Mouse (Mus musculus) heart, embryonic 14.5 days (tissue): ENCODE results near the gene Dtl. TPM values are rescaled to one million over a fixed set of nuclear protein-coding genes. Genes with fewer than 3 reads are reported as not detected.
"Not testable (repeated sequence)": the region's sequence is repeated elsewhere in the genome, so short reads cannot be mapped to it uniquely, and the experiment has no call there.

ENCODE experiments used
- ATAC-seq: fragments of 200-750 bp; cut with Nextera tagmentation; 2 replicates; pipeline ENCODE4 v1.8.0; 2017; ENCODE audit warnings: low read depth, moderate TSS enrichment; ENCODE audit not compliant: insufficient number of reproducible peaks, insufficient read depth, low FRiP score
- H3K27ac ChIP-seq, 2 experiments: fragments of 200-500 bp in 1 of 2; fragments of 300-500 bp in 1 of 2; sonication (generic) in 1 of 2; replicated peaks in 1 of 2; 2 replicates each; pipeline ENCODE4 v1.5.1; 2012 to 2014; ENCODE audit warnings: low read depth in 2 of 2, low read length in 2 of 2, control low read depth in 1 of 2, mild to moderate bottlenecking in 1 of 2, mixed read lengths in 1 of 2; ENCODE audit not compliant: control insufficient read depth in 1 of 2, insufficient read depth in 1 of 2
- H3K27me3 ChIP-seq: fragments of 300-500 bp; sonication (generic); 2 replicates; pipeline ENCODE4 v1.6.1; 2014; ENCODE audit warnings: mild to moderate bottlenecking, low read length, control low read depth; ENCODE audit not compliant: control insufficient read depth, insufficient read depth
- H3K36me3 ChIP-seq: fragments of 300-500 bp; sonication (generic); 2 replicates; pipeline ENCODE4 v1.6.1; 2014; ENCODE audit warnings: mild to moderate bottlenecking, control low read depth, low read length, mixed read lengths; ENCODE audit not compliant: control insufficient read depth, insufficient read depth
- H3K4me1 ChIP-seq, 2 experiments: fragments of 200-500 bp in 1 of 2; fragments of 300-500 bp in 1 of 2; sonication (generic) in 1 of 2; 2 replicates each; pipeline ENCODE4 v1.6.1; 2012 to 2014; ENCODE audit warnings: low read length in 2 of 2, control low read depth in 1 of 2, mixed read lengths in 1 of 2; ENCODE audit not compliant: control insufficient read depth in 2 of 2, insufficient read depth in 2 of 2
- H3K4me2 ChIP-seq: fragments of 300-500 bp; sonication (generic); 2 replicates; pipeline ENCODE4 v1.6.1; 2014; ENCODE audit warnings: mild to moderate bottlenecking, low read length
- H3K4me3 ChIP-seq, 2 experiments: fragments of 200-500 bp in 1 of 2; fragments of 300-500 bp in 1 of 2; sonication (generic) in 1 of 2; 2 replicates each; pipeline ENCODE4 v1.5.1; 2012 to 2014; ENCODE audit warnings: low read length in 2 of 2, mild to moderate bottlenecking in 2 of 2, control low read depth in 1 of 2, low read depth in 1 of 2, moderate library complexity in 1 of 2; ENCODE audit not compliant: control insufficient read depth in 1 of 2, insufficient read depth in 1 of 2
- H3K9ac ChIP-seq: fragments of 300-500 bp; sonication (generic); 2 replicates; pipeline ENCODE4 v1.6.1; 2014; ENCODE audit warnings: mild to moderate bottlenecking, low read length
- H3K9me3 ChIP-seq: fragments of 300-500 bp; sonication (generic); 2 replicates; pipeline ENCODE4 v1.6.1; 2016; ENCODE audit warnings: low read length, control low read depth; ENCODE audit not compliant: control insufficient read depth
- WGBS: fragments of 180-500 bp; shearing (Covaris S2); extraction: QIAGEN DNeasy Blood & Tissue Kit; methylation state at CpG from one replicate; pipeline ENCODE4 v1.1.7; 2014; 5-methylcytosine and 5-hydroxymethylcytosine counted together
- polyA plus RNA-seq: library from polyadenylated mRNA; unstranded; fragments of >200 nt; fragmentation: Nextera tagmentation; extraction: Ambion mirVana; gene quantifications from 2 replicates; pipeline ENCODE4 v1.2.1, GENCODE M21; 2014

Dtl gene
- polyA plus RNA-seq, 1 experiment from 2014 or later = 27.2 TPM

- 90% methylated on average over 4 of the region's 4 CpGs for WGBS
- no peak for ATAC-seq
- Histone ChIP-seq H3K9me3 (no peaks in the 10 kb centered on the region), H3K4me2 (no peak overlapping the region), H3K36me3 (no peaks in the 10 kb centered on the region), H3K4me3 (no peak overlapping the region), H3K4me1 (peaks cover 15 to 16% of the 10 kb centered on the region in 2 experiments), H3K27ac (no peak overlapping the region), H3K27me3 (no peaks in the 10 kb centered on the region), H3K9ac (no peak overlapping the region)
Observed at GRCm38 (mm10) chr1:191519329-191520066, 55.8 kb downstream of the Dtl start.

GRCm38 (mm10) chr1:191518911-191519310 lies 56.4 kb downstream of the Dtl start:
- H3K27me3 ChIP-seq = no peaks in the 10 kb centered on the region
- no peaks in the 10 kb centered on the region for H3K36me3 ChIP-seq
- H3K4me3 ChIP-seq = no peak overlapping the region
- H3K4me2 ChIP-seq = no peak overlapping the region
- H3K4me1 ChIP-seq = peaks cover 15 to 16% of the 10 kb centered on the region in 2 experiments
- H3K9ac ChIP-seq = no peak overlapping the region
- ATAC-seq = no peak
- 91% methylated on average over 4 of the region's 4 CpGs for WGBS
- H3K9me3 ChIP-seq = no peaks in the 10 kb centered on the region
- no peak overlapping the region for H3K27ac ChIP-seq

GRCm38 (mm10) chr1:191517969-191518368 lies 57.4 kb downstream of the Dtl start:
- Histone ChIP-seq H3K36me3 (no peaks in the 10 kb centered on the region), H3K4me3 (no peak overlapping the region), H3K9me3 (no peaks in the 10 kb centered on the region), H3K4me2 (no peak overlapping the region), H3K27ac (no peak overlapping the region), H3K27me3 (no peaks in the 10 kb centered on the region), H3K4me1 (peaks cover 15 to 16% of the 10 kb centered on the region in 2 experiments), H3K9ac (no peak overlapping the region)
- 71% methylated on average over 5 of the region's 5 CpGs for WGBS
- no peak for ATAC-seq

- H3K4me1 ChIP-seq = peaks cover 15 to 16% of the 10 kb centered on the region in 2 experiments
- no peak overlapping the region for H3K9ac ChIP-seq
- no peaks in the 10 kb centered on the region for H3K9me3 ChIP-seq
- WGBS = 92% methylated on average over 3 of the region's 3 CpGs
- H3K4me3 ChIP-seq = no peak overlapping the region
- no peak overlapping the region for H3K4me2 ChIP-seq
- H3K27ac ChIP-seq = no peak overlapping the region
- H3K36me3 ChIP-seq = no peaks in the 10 kb centered on the region
- H3K27me3 ChIP-seq = no peaks in the 10 kb centered on the region
- no peak for ATAC-seq
Observed at GRCm38 (mm10) chr1:191517056-191517455, 58.3 kb downstream of the Dtl start.

- H3K27me3 ChIP-seq, H3K36me3 ChIP-seq, H3K4me2 ChIP-seq, H3K27ac ChIP-seq, H3K9ac ChIP-seq, H3K4me3 ChIP-seq, H3K9me3 ChIP-seq, ATAC-seq: not testable (repeated sequence)
- H3K4me1 ChIP-seq = peaks cover 10 to 12% of the 10 kb centered on the region in 2 experiments
- 85% methylated on average over 2 of the region's 2 CpGs for WGBS
Observed at GRCm38 (mm10) chr1:191516351-191516750, 59.0 kb downstream of the Dtl start.

GRCm38 (mm10) chr1:191513195-191513594 lies 62.1 kb downstream of the Dtl start:
- Histone ChIP-seq H3K9ac (no peak overlapping the region), H3K4me3 (no peak overlapping the region), H3K4me1 (no peaks in the 10 kb centered on the region), H3K27me3 (no peaks in the 10 kb centered on the region), H3K36me3 (no peaks in the 10 kb centered on the region), H3K4me2 (no peak overlapping the region), H3K27ac (no peak overlapping the region), H3K9me3 (no peaks in the 10 kb centered on the region)
- ATAC-seq = no peak
- WGBS = 88% methylated on average over 3 of the region's 4 CpGs

- Histone ChIP-seq H3K27ac (no peak overlapping the region), H3K4me3 (no peak overlapping the region), H3K4me1 (no peaks in the 10 kb centered on the region), H3K9me3 (no peaks in the 10 kb centered on the region), H3K36me3 (no peaks in the 10 kb centered on the region), H3K4me2 (no peak overlapping the region), H3K9ac (no peak overlapping the region), H3K27me3 (no peaks in the 10 kb centered on the region)
- no peak for ATAC-seq
- WGBS = 74% methylated on average over 4 of the region's 4 CpGs
Observed at GRCm38 (mm10) chr1:191512383-191512782, 63.0 kb downstream of the Dtl start.

GRCm38 (mm10) chr1:191511503-191511902 lies 63.8 kb downstream of the Dtl start:
- WGBS = 88% methylated on average over 8 of the region's 8 CpGs
- Histone ChIP-seq H3K9ac (no peak overlapping the region), H3K36me3 (no peaks in the 10 kb centered on the region), H3K27ac (no peak overlapping the region), H3K9me3 (no peaks in the 10 kb centered on the region), H3K4me2 (no peak overlapping the region), H3K27me3 (no peaks in the 10 kb centered on the region), H3K4me3 (no peak overlapping the region), H3K4me1 (no peaks in the 10 kb centered on the region)
- no peak for ATAC-seq
